Mouse (Mus musculus): ENCODE results near the gene Tas2r136. TPM values are rescaled to one million over a fixed set of nuclear protein-coding genes. Genes with fewer than 3 reads are reported as not detected.

Tas2r136 gene
- not detected in 2 replicates for polyA plus RNA-seq (2015; fragmentation: Nextera tagmentation; extraction: Ambion mirVana)

DNA sequence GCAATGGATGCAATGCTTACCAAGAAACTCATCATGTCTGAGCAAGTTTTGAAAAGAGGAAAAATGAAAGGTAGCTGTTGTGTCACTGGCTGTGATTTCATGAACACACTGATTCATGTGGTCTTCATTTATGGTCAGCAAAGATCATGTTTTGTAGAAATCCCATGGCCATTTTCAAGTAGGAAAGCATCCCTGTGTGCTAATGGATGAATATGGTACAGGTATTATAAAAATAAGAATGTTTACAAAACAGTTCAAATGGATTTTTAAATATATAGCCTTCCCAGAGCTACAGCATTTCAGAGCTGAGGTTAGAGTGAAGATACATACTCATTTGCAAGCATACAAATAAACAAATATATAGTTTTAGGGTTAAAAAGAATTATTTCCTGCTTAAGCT, at the start of gene Tas2r136:
Gene Tas2r136, minus strand, starts transcription at position 101 of the 400 bp plus-strand sequence.
- Histone ChIP-seq H3K9ac (replicated peaks) (no peak within 1 kb of the TSS), H3K9me3 (replicated peaks) (no peaks in the 10 kb centered on the region), H3K4me3 (replicated peaks) (no peak within 1 kb of the TSS), H3K27me3 (replicated peaks) (no peaks in the 10 kb centered on the region), H3K4me2 (no peak within 1 kb of the TSS), H3K27ac (replicated peaks) (no peak within 1 kb of the TSS), H3K36me3 (no peaks in the 10 kb centered on the region), H3K4me1 (no peaks in the 10 kb centered on the region)
- no peak for ATAC-seq (ENCODE audit: low FRiP score)

DNA sequence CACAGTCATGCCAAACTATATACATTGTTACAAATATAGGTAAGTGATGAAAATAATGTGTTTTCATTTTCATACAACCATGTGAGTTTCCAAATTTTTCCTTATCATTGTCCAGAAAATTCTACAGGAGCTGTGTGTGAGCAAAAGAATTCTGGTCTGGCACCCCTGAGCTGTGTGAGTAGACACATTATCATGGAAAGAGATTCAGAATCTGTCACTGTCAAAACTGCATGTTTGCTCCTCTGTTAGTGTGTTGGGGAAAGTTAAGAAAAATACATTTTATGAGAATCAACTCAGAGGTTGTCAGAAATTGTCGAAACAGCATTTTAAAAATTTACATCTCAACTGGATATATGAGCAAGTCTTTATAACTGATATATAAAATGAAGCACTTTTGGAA, 24.6 kb upstream of the Tas2r136 start, which contains the start of gene Tas2r117:
Gene Tas2r117, plus strand, starts transcription at position 301 of the 400 bp plus-strand sequence.
- Histone ChIP-seq H3K9ac (replicated peaks) (no peak within 1 kb of the TSS), H3K9me3 (replicated peaks) (no peaks in the 10 kb centered on the region), H3K4me3 (replicated peaks) (no peak within 1 kb of the TSS), H3K4me2 (no peak within 1 kb of the TSS), H3K36me3 (no peaks in the 10 kb centered on the region), H3K27ac (replicated peaks) (no peak within 1 kb of the TSS), H3K27me3 (replicated peaks) (no peaks in the 10 kb centered on the region), H3K4me1 (no peaks in the 10 kb centered on the region)
- no peak for ATAC-seq (ENCODE audit: low FRiP score)
- 76% methylated on average over 1 of the region's 1 CpGs for WGBS

GRCm38 (mm10) chr6:132795393-132795792, 17.4 kb upstream of the Tas2r136 start:
- H3K9me3 ChIP-seq (replicated peaks), result peaks cover 5% of the 10 kb centered on the region
- no peaks in the 10 kb centered on the region for H3K27me3 ChIP-seq (replicated peaks)
- no peaks in the 10 kb centered on the region for H3K36me3 ChIP-seq
- no peak overlapping the region for H3K27ac ChIP-seq (replicated peaks)
- H3K4me1 ChIP-seq, result no peaks in the 10 kb centered on the region
- no peak for ATAC-seq (ENCODE audit: low FRiP score)
- H3K9ac ChIP-seq (replicated peaks), result no peak overlapping the region
- H3K4me2 ChIP-seq, result no peak overlapping the region
- no peak overlapping the region for H3K4me3 ChIP-seq (replicated peaks)
- WGBS, result 38% methylated on average over 1 of the region's 1 CpGs

DNA sequence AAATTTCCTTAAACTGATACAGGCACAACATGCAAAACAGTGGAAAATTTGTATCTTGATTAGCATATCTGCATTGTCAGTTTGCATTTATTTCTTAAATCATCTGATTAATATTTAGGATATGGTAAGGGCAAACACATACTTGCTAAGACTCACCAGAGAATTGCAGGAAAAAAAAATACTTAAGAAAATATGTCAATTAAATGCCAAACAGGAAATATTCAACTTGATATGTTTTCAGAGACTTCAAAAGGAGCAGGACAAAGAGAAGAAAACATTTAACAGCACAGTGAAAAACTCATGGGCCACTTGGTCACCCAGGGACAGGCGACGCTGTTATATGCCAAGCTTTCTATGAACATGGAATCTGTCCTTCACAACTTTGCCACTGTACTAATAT, 16.1 kb downstream of the Tas2r136 start, which contains the start of gene Tas2r102:
Gene Tas2r102, plus strand, starts transcription at position 301 of the 400 bp plus-strand sequence.
- H3K36me3 ChIP-seq, result no peaks in the 10 kb centered on the region
- WGBS, result 90% methylated on average over 2 of the region's 2 CpGs
- H3K4me2 ChIP-seq, result no peak within 1 kb of the TSS
- H3K9me3 ChIP-seq (replicated peaks), result no peaks in the 10 kb centered on the region
- no peak within 1 kb of the TSS for H3K9ac ChIP-seq (replicated peaks)
- H3K27ac ChIP-seq (replicated peaks), result no peak within 1 kb of the TSS
- ATAC-seq (ENCODE audit: low FRiP score), result no peak
- H3K27me3 ChIP-seq (replicated peaks), result no peaks in the 10 kb centered on the region
- no peaks in the 10 kb centered on the region for H3K4me1 ChIP-seq
- no peak within 1 kb of the TSS for H3K4me3 ChIP-seq (replicated peaks)

- Histone ChIP-seq H3K9ac (replicated peaks) (no peak within 1 kb of the TSS), H3K4me1 (no peaks in the 10 kb centered on the region), H3K27me3 (replicated peaks) (no peaks in the 10 kb centered on the region), H3K4me2 (no peak within 1 kb of the TSS), H3K4me3 (replicated peaks) (no peak within 1 kb of the TSS), H3K27ac (replicated peaks) (no peak within 1 kb of the TSS), H3K36me3 (no peaks in the 10 kb centered on the region), H3K9me3 (replicated peaks) (no peaks in the 10 kb centered on the region)
- ATAC-seq (ENCODE audit: low FRiP score), result no peak
- WGBS, result 93% methylated on average over 1 of the region's 1 CpGs
These were observed 23.5 kb downstream of the Tas2r136 start, which contains the start of gene Tas2r124 for GRCm38 (mm10) chr6:132754430-132754829. TSS of gene Tas2r124 (plus strand) at chr6:132754730.

DNA sequence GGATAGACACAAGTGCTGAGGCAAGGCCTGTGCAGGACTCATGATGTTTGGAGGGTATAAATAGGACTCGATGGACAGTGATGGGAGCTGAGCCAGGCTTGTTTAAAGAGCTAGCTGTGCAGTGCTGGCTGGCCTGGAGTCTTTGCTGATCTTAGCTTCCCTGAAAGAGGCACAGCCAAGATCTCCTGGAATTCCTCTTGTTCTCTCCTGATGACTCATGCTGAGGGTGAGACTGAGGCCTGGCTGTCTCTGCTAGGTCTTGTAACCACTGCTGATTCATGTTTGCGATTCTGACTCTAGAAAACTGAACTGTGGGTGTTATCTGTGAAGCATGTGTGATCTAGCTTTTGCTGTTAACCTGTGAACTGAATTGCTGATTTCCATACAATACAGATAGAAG, 27.8 kb downstream of the Tas2r136 start:
- ATAC-seq (ENCODE audit: low FRiP score), result no peak
- Histone ChIP-seq H3K9ac (replicated peaks) (no peak overlapping the region), H3K27ac (replicated peaks) (no peak overlapping the region), H3K36me3 (no peaks in the 10 kb centered on the region), H3K4me3 (replicated peaks) (no peak overlapping the region), H3K4me1 (no peaks in the 10 kb centered on the region), H3K4me2 (no peak overlapping the region), H3K9me3 (replicated peaks) (no peaks in the 10 kb centered on the region), H3K27me3 (replicated peaks) (no peaks in the 10 kb centered on the region)
- WGBS, result 88% methylated on average over 2 of the region's 2 CpGs

DNA sequence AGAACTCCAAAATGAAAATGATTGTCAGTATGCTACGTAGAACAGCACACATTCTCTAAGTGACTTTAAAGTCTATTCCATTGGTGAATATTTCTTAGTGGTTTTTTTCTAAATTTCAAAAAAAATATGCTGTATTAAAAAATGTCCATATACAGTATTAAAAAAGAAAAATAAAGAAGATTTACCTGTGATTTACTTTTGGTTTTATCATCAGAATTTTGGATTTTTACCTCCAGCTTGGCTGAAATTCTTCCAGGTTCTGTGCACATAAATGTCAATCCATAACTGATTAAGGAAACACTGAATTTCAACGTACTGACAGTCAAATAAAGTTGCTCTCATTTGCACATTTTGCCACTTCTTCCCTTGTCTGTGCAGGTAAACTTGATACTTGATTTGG, 40.0 kb downstream of the Tas2r136 start, which contains the start of gene Tas2r115:
Gene Tas2r115, minus strand, starts transcription at position 101 of the 400 bp plus-strand sequence.
- Histone ChIP-seq H3K9me3 (replicated peaks) (no peaks in the 10 kb centered on the region), H3K27ac (replicated peaks) (no peak within 1 kb of the TSS), H3K4me3 (replicated peaks) (no peak within 1 kb of the TSS), H3K36me3 (no peaks in the 10 kb centered on the region), H3K27me3 (replicated peaks) (no peaks in the 10 kb centered on the region), H3K9ac (replicated peaks) (no peak within 1 kb of the TSS), H3K4me1 (no peaks in the 10 kb centered on the region), H3K4me2 (no peak within 1 kb of the TSS)
- WGBS, result 78% methylated on average over 2 of the region's 2 CpGs
- no peak for ATAC-seq (ENCODE audit: low FRiP score)

Other genes starting within 250 kb of the Tas2r136 start
- not detected in 2 replicates for gene Prh1, start 208.4 kb downstream of the Tas2r136 start, polyA plus RNA-seq (2015; fragmentation: Nextera tagmentation; extraction: Ambion mirVana)
- not detected in 2 replicates for gene Prp2, start 182.2 kb downstream of the Tas2r136 start, polyA plus RNA-seq (2015; fragmentation: Nextera tagmentation; extraction: Ambion mirVana)
- not detected in 2 replicates for gene A630073D07Rik, start 126.6 kb downstream of the Tas2r136 start, polyA plus RNA-seq (2015; fragmentation: Nextera tagmentation; extraction: Ambion mirVana)
- gene Tas2r120, start 121.2 kb downstream of the Tas2r136 start, polyA plus RNA-seq (2015; fragmentation: Nextera tagmentation; extraction: Ambion mirVana), result not detected in 2 replicates
- not detected in 2 replicates for gene Tas2r121, start 77.2 kb downstream of the Tas2r136 start, polyA plus RNA-seq (2015; fragmentation: Nextera tagmentation; extraction: Ambion mirVana)
- not detected in 2 replicates for gene Tas2r122, start 66.2 kb downstream of the Tas2r136 start, polyA plus RNA-seq (2015; fragmentation: Nextera tagmentation; extraction: Ambion mirVana)
- gene Tas2r115, start 40.1 kb downstream of the Tas2r136 start, polyA plus RNA-seq (2015; fragmentation: Nextera tagmentation; extraction: Ambion mirVana), result not detected in 2 replicates
- not detected in 2 replicates for gene Tas2r124, start 23.4 kb downstream of the Tas2r136 start, polyA plus RNA-seq (2015; fragmentation: Nextera tagmentation; extraction: Ambion mirVana)
- gene Tas2r102, start 16.0 kb downstream of the Tas2r136 start, polyA plus RNA-seq (2015; fragmentation: Nextera tagmentation; extraction: Ambion mirVana), result not detected in 2 replicates
- not detected in 2 replicates for gene Tas2r117, start 24.7 kb upstream of the Tas2r136 start, polyA plus RNA-seq (2015; fragmentation: Nextera tagmentation; extraction: Ambion mirVana)
- gene Tas2r123, start 69.0 kb upstream of the Tas2r136 start, polyA plus RNA-seq (2015; fragmentation: Nextera tagmentation; extraction: Ambion mirVana), result not detected in 2 replicates
- gene Tas2r116, start 77.3 kb upstream of the Tas2r136 start, polyA plus RNA-seq (2015; fragmentation: Nextera tagmentation; extraction: Ambion mirVana), result not detected in 2 replicates
- gene Tas2r110, start 89.8 kb upstream of the Tas2r136 start, polyA plus RNA-seq (2015; fragmentation: Nextera tagmentation; extraction: Ambion mirVana), result not detected in 2 replicates
- gene Tas2r113, start 114.8 kb upstream of the Tas2r136 start, polyA plus RNA-seq (2015; fragmentation: Nextera tagmentation; extraction: Ambion mirVana), result not detected in 2 replicates
- gene Tas2r125, start 131.5 kb upstream of the Tas2r136 start, polyA plus RNA-seq (2015; fragmentation: Nextera tagmentation; extraction: Ambion mirVana), result not detected in 2 replicates
- not detected in 2 replicates for gene Tas2r129, start 172.9 kb upstream of the Tas2r136 start, polyA plus RNA-seq (2015; fragmentation: Nextera tagmentation; extraction: Ambion mirVana)
- gene Tas2r131, start 179.8 kb upstream of the Tas2r136 start, polyA plus RNA-seq (2015; fragmentation: Nextera tagmentation; extraction: Ambion mirVana), result not detected in 2 replicates
- not detected in 2 replicates for gene Tas2r109, start 202.8 kb upstream of the Tas2r136 start, polyA plus RNA-seq (2015; fragmentation: Nextera tagmentation; extraction: Ambion mirVana)

All from neural tube, embryonic 15.5 days (tissue).